Mouse (Mus musculus): Measurements from ENCODE around the gene Irak2.

- TF ChIP-seq GATA1 (IDR thresholded peaks at IDR 0.05; ENCODE audit: low read length) (no peak), TAL1 (IDR thresholded peaks at IDR 0.05; ENCODE audit: low read length) (no peak)
Observed at GRCm38 (mm10) chr6:113654102-113654501, 15.8 kb downstream of the Irak2 start.

All from erythroblast, embryonic 14.5 days (primary cell).